Mouse (Mus musculus): ENCODE data around the gene Phlpp2.

GRCm38 (mm10) chr8:109990224-109990623 is 121.9 kb downstream of the Phlpp2 start, which contains the start of gene Tat:
- TF ChIP-seq CTCF (IDR thresholded peaks at IDR 0.05; ENCODE audit: borderline replicate concordance, control insufficient read depth, extremely low read depth, insufficient read depth, low read length, poor library complexity) (no peak), POLR2A (IDR thresholded peaks at IDR 0.05; ENCODE audit: control insufficient read depth, extremely low read depth, insufficient read depth, low read length, poor library complexity) (no peak)
